Mouse (Mus musculus) R1 (cell line): ENCODE results near the gene Obscn.
A peak's percentile ranks its signal among the peaks of the same experiment; 100 is the strongest.
"Not testable (repeated sequence)": the region's sequence is repeated elsewhere in the genome, so short reads cannot be mapped to it uniquely, and the experiment has no call there.

Experiments used
- DNase-seq: peaks from one replicate; pipeline ENCODE4 v3.0.0-alpha.2; 2018; ENCODE audit warnings: low read depth, low spot score

Gene Obscn

GRCm38 (mm10) chr11:58961364-58962177 is 174.6 kb downstream of the Obscn start:
- peak; percentile 81 for DNase-seq

GRCm38 (mm10) chr11:58959921-58960465 is 176.2 kb downstream of the Obscn start:
- peak; percentile 89 for DNase-seq

- no peak for DNase-seq
Measured at GRCm38 (mm10) chr11:58959186-58959825, 176.9 kb downstream of the Obscn start.

DNA sequence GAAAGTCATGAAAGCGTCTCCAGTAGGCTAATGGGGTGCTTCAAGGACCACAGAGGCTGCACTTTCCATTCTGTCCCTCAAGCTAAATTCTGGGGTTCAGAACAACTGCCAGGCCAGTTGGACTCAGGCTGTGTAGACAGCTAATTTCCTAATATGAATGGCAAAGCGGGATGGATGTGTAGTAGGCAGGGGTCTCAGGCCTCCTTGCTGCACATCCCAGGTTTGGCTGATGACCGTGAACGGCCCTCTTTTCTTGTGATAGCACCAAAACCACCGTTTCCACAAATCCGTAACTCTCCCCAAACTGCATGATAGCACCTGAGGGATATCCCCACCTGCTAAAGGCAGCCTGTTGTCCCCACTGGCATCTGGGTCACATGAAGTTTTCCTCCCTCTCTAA is 177.7 kb downstream of the Obscn start:
- DNase-seq, result no peak

- DNase-seq, result no peak
Measured at GRCm38 (mm10) chr11:58957226-58957914, 178.8 kb downstream of the Obscn start.

DNA sequence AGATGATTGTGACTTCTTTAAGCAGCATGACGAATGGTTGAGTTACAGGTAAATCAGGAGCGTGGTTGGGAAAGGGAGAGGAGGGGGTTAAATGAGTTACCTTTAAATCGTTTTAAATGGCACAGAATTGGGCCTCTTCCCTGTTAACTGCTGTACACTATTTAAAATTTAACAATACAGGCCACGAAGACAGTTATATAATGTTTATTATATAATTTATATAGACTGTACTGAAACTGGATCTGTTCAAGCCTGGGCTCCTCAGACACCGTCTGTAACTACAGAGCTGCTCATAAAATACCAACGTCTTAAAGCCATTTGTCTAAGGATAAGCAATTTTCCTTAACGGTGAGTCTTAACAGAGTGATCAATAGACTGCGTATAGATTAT is 180.3 kb downstream of the Obscn start:
- no peak for DNase-seq

GRCm38 (mm10) chr11:58955143-58955867 is 180.9 kb downstream of the Obscn start:
- DNase-seq, result no peak

DNA sequence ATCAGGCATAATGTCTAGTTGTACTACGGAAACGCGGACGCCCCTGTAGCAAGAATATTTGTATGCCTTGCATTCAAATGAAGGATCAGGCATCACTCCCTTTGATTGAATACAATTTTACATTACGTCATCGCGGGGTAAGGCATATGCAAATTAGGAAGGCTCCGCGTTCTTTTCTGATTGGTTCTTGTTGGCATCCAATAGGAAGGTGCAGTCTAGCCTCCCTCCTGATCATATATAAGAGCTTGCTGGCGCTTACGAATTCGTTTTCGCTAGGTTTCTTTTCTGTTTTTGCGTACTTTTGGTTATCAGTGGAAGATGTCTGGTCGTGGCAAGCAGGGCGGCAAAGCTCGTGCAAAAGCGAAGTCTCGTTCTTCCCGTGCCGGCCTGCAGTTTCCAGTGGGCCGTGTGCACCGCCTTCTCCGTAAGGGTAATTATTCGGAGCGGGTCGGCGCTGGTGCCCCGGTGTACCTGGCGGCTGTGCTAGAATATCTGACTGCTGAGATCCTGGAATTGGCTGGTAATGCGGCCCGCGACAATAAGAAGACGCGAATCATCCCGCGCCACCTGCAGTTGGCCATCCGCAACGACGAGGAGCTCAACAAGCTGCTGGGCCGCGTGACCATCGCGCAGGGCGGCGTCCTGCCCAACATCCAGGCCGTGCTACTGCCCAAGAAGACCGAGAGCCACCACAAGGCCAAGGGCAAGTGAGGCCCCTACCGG is 181.6 kb downstream of the Obscn start, which contains the start of the genes Hist3h2a and Trim17:
TSS of gene Hist3h2a (plus strand) at position 266 of the 723 bp plus-strand sequence.
TSS of gene Trim17 (plus strand) at position 266 of the 723 bp plus-strand sequence.
- peak; percentile 98 for DNase-seq

DNA sequence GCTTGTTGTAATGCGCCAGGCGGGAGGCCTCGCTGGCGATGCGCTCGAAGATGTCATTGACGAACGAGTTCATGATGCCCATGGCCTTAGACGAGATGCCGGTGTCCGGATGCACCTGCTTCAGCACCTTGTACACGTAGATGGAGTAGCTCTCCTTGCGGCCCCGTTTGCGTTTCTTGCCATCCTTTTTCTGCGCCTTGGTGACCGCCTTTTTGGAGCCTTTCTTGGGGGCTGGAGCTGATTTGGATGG is 182.1 kb downstream of the Obscn start:
- not testable (repeated sequence) for DNase-seq

GRCm38 (mm10) chr11:58953351-58954169 is 182.6 kb downstream of the Obscn start:
- peak; percentile 33 for DNase-seq

DNA sequence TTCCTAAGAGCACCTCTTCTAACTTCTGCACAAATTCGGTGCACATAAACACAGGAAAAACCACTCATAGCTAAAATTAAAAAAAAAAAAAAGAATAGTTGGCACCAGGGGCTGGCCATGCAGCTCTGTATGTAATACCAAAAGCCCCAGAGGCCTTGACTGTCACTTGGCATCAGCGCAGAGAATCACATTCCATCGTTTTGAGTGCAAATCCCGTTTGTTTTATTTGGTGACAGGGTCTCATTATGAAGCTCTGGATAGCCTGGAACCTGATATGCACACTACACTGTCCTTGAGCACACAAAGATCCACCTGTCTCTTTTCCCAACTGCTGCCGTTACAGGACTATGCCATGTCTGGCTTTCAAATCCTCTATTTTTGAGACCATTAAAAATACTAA is 185.0 kb downstream of the Obscn start:
- no peak for DNase-seq

DNA sequence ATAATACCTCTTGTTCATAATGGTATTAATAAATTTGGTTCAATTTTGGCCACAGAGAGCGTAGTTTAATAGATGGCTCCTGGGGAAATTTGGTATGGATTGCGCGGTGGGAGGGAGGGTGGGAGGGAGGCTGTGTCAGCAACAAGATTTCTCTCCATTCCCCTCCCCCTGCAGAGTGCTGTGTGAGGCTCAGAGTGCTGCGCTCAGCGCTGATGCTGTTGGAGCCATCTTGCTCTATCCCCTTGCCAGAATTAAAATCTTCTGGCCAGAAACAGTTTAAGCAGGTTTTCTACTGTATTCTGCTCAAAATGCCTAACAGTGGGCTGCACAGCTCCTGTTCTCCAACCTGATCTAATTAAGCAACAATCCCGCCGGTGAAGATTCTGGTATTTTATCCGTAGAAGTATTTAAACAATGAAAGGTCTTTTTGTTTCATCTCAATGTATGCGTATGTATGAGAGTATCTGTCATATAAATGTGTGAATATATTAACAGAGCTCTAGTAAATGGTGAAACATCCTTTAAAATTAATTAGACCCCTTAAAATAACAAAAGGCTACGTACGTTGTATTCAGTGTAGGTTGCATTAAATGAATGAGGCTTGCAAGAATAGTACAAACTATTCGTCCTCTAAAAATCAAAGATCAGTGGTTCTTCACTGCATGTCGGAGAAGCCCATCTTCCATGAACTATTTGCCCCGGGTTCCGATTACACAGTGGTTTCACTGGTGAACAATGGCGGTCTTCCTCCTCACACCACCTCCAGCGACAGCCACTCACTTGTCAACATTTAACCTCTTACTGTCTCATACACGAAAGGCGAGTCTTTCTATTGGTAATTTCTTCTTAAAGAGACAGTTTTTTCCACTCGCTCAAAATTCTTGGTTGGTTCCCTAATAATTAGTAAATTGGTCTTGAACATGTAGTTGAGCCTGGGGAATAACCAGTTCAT is 186.4 kb downstream of the Obscn start:
- DNase-seq, result peak; percentile 40

- peak; percentile 94 for DNase-seq
Measured at GRCm38 (mm10) chr11:58948542-58949479, 187.4 kb downstream of the Obscn start, which contains the start of gene Hist3h2ba. TSS of gene Hist3h2ba (plus strand) at chr11:58948920.

DNA sequence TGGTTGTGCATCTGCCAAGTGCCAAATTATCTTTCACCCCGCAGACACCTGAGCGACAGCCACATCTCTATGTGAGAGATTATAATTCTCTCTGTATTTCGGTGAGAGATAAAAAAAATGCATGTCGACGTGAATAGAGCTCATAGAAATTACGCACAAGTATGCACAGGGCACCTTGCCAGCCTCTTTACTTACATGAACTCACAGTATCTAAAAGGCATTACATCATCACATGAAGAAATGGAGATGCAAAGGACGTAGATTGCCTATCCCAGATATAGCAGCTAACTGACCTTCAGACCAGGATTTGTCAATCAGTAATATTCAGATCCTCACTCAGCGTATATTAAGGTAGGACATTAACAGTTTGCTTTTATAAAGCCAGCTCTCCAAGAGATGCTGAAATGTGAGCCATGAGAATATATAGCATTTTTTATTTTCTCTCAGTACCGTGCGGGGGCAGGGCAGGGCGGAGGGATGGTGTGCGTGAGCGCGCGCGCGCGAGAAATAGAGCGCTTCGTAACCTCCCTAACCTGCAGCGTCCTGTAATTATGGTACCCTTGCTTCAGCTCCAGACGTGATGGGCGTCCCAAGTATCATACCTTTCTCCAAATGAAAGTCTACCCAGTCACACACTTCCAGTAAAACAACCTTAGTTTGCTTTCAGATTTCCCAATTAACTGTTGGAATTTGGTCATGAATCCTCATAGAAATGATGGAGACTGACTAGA is 188.2 kb downstream of the Obscn start:
- DNase-seq, result no peak

- no peak for DNase-seq
Measured at GRCm38 (mm10) chr11:58947306-58947705, 188.9 kb downstream of the Obscn start.
